Mouse (Mus musculus) urinary bladder, postnatal 10 days (tissue): ENCODE results near the gene Foxf1.

Source experiments
- DNase-seq: peaks from one replicate; pipeline ENCODE4 v3.0.0; 2022; ENCODE audit warnings: low spot score

Gene Foxf1

GRCm38 (mm10) chr8:121082218-121083092 lies 1.7 kb upstream of the Foxf1 start:
- no peak for DNase-seq

- peak; percentile 52 for DNase-seq
Observed at GRCm38 (mm10) chr8:121083093-121083935, 872 bp upstream of the Foxf1 start.

GRCm38 (mm10) chr8:121083936-121084209 lies 313 bp upstream of the Foxf1 start:
- DNase-seq = no peak

- DNase-seq = no peak
Observed at GRCm38 (mm10) chr8:121085011-121085410, 825 bp downstream of the Foxf1 start.

- DNase-seq = no peak
Observed at GRCm38 (mm10) chr8:121085561-121085960, 1.4 kb downstream of the Foxf1 start.

- no peak for DNase-seq
Observed at GRCm38 (mm10) chr8:121086004-121086900, 2.1 kb downstream of the Foxf1 start.

- no peak for DNase-seq
Observed at GRCm38 (mm10) chr8:121088281-121088680, 4.1 kb downstream of the Foxf1 start.

GRCm38 (mm10) chr8:121088871-121089630 lies 4.9 kb downstream of the Foxf1 start:
- DNase-seq = no peak

- DNase-seq = no peak
Observed at GRCm38 (mm10) chr8:121089631-121090380, 5.6 kb downstream of the Foxf1 start.

- no peak for DNase-seq
Observed at GRCm38 (mm10) chr8:121090716-121091115, 6.5 kb downstream of the Foxf1 start.

- no peak for DNase-seq
Observed at GRCm38 (mm10) chr8:121092141-121092540, 8.0 kb downstream of the Foxf1 start.

GRCm38 (mm10) chr8:121092627-121093026 lies 8.4 kb downstream of the Foxf1 start:
- DNase-seq = peak; percentile 88

- DNase-seq = no peak
Observed at GRCm38 (mm10) chr8:121093496-121093895, 9.3 kb downstream of the Foxf1 start.

GRCm38 (mm10) chr8:121104049-121104818 lies 20.0 kb downstream of the Foxf1 start:
- no peak for DNase-seq

GRCm38 (mm10) chr8:121107668-121108656 lies 23.8 kb downstream of the Foxf1 start, which contains the start of gene Mthfsd:
Mthfsd (minus strand) TSS chr8:121108392.
- DNase-seq = peak; percentile 97

- no peak for DNase-seq
Observed at GRCm38 (mm10) chr8:121108657-121109056, 24.5 kb downstream of the Foxf1 start.

GRCm38 (mm10) chr8:121111145-121111907 lies 27.1 kb downstream of the Foxf1 start:
- DNase-seq = no peak

GRCm38 (mm10) chr8:121113261-121113660 lies 29.1 kb downstream of the Foxf1 start:
- peak; percentile 93 for DNase-seq
